Mouse (Mus musculus): ENCODE measurements at regions not wholly inside any gene's neighbourhood (a gene's known extent, or its start where the extent isn't known, plus 50 kb on each side); places are given as distances from the start of the nearest gene placed in this dataset.
A peak's percentile ranks its signal among the peaks of the same experiment; 100 is the strongest.

GRCm38 (mm10) chr4:75713960-75714359 is 435.9 kb upstream of the Dmac1 start:
- Histone ChIP-seq H3K27me3 (no peaks in the 10 kb centered on the region), H3K9me3 (no peaks in the 10 kb centered on the region), H3K4me3 (no peak overlapping the region), H3K9ac (no peak overlapping the region), H3K27ac (replicated peaks) (no peak overlapping the region), H3K36me3 (no peaks in the 10 kb centered on the region), H3K4me1 (replicated peaks) (no peaks in the 10 kb centered on the region), H3K4me2 (no peak overlapping the region)
- no peak for ATAC-seq (ENCODE audit: low read depth)
- 93% methylated on average over 1 of the region's 1 CpGs for WGBS

- no peak for ATAC-seq (ENCODE audit: low read depth)
- H3K9me3 ChIP-seq, result no peaks in the 10 kb centered on the region
- H3K27ac ChIP-seq (replicated peaks), result no peak overlapping the region
- H3K4me3 ChIP-seq, result no peak overlapping the region
- no peak overlapping the region for H3K4me2 ChIP-seq
- H3K27me3 ChIP-seq, result no peaks in the 10 kb centered on the region
- H3K4me1 ChIP-seq (replicated peaks), result no peaks in the 10 kb centered on the region
- no peaks in the 10 kb centered on the region for H3K36me3 ChIP-seq
- 58% methylated on average over 3 of the region's 3 CpGs for WGBS
- no peak overlapping the region for H3K9ac ChIP-seq
Observed at GRCm38 (mm10) chr4:75700780-75701378, 422.8 kb upstream of the Dmac1 start.

GRCm38 (mm10) chr4:75676590-75677174 is 398.6 kb upstream of the Dmac1 start:
- no peaks in the 10 kb centered on the region for H3K9me3 ChIP-seq
- no peaks in the 10 kb centered on the region for H3K36me3 ChIP-seq
- 51% methylated on average over 3 of the region's 3 CpGs for WGBS
- no peak overlapping the region for H3K9ac ChIP-seq
- no peaks in the 10 kb centered on the region for H3K4me1 ChIP-seq (replicated peaks)
- H3K4me2 ChIP-seq, result no peak overlapping the region
- ATAC-seq (ENCODE audit: low read depth), result peak; percentile 63; the same call in 1 of the 2 replicates
- no peak overlapping the region for H3K4me3 ChIP-seq
- H3K27ac ChIP-seq (replicated peaks), result no peak overlapping the region
- no peaks in the 10 kb centered on the region for H3K27me3 ChIP-seq

GRCm38 (mm10) chr4:75641046-75641445 is 362.9 kb upstream of the Dmac1 start:
- Histone ChIP-seq H3K27me3 (no peaks in the 10 kb centered on the region), H3K27ac (replicated peaks) (no peak overlapping the region), H3K4me2 (no peak overlapping the region), H3K4me3 (no peak overlapping the region), H3K9me3 (no peaks in the 10 kb centered on the region), H3K36me3 (no peaks in the 10 kb centered on the region), H3K9ac (no peak overlapping the region), H3K4me1 (replicated peaks) (no peaks in the 10 kb centered on the region)
- no peak for ATAC-seq (ENCODE audit: low read depth)

GRCm38 (mm10) chr4:75636627-75637026 is 358.5 kb upstream of the Dmac1 start:
- H3K4me3 ChIP-seq, result no peak overlapping the region
- no peak overlapping the region for H3K4me2 ChIP-seq
- no peaks in the 10 kb centered on the region for H3K9me3 ChIP-seq
- H3K9ac ChIP-seq, result no peak overlapping the region
- H3K27me3 ChIP-seq, result no peaks in the 10 kb centered on the region
- H3K36me3 ChIP-seq, result no peaks in the 10 kb centered on the region
- WGBS, result 59% methylated on average over 1 of the region's 1 CpGs
- H3K4me1 ChIP-seq (replicated peaks), result no peaks in the 10 kb centered on the region
- ATAC-seq (ENCODE audit: low read depth), result no peak
- H3K27ac ChIP-seq (replicated peaks), result no peak overlapping the region

GRCm38 (mm10) chr4:75589901-75590300 is 311.8 kb upstream of the Dmac1 start:
- ATAC-seq (ENCODE audit: low read depth), result no peak
- no peak overlapping the region for H3K9ac ChIP-seq
- WGBS, result 93% methylated on average over 3 of the region's 3 CpGs
- H3K4me3 ChIP-seq, result no peak overlapping the region
- no peaks in the 10 kb centered on the region for H3K4me1 ChIP-seq (replicated peaks)
- no peak overlapping the region for H3K27ac ChIP-seq (replicated peaks)
- H3K4me2 ChIP-seq, result no peak overlapping the region
- no peaks in the 10 kb centered on the region for H3K36me3 ChIP-seq
- no peaks in the 10 kb centered on the region for H3K27me3 ChIP-seq
- H3K9me3 ChIP-seq, result 0 out of 2 replicates have a peak, but pooled peaks cover 2% of the 10 kb centered on the region

GRCm38 (mm10) chr4:75588095-75588875 is 310.2 kb upstream of the Dmac1 start:
- H3K27ac ChIP-seq (replicated peaks), result no peak overlapping the region
- H3K36me3 ChIP-seq, result no peaks in the 10 kb centered on the region
- no peak overlapping the region for H3K4me3 ChIP-seq
- H3K9ac ChIP-seq, result no peak overlapping the region
- H3K27me3 ChIP-seq, result no peaks in the 10 kb centered on the region
- H3K4me1 ChIP-seq (replicated peaks), result no peaks in the 10 kb centered on the region
- no peaks in the 10 kb centered on the region for H3K9me3 ChIP-seq
- WGBS, result 30% methylated on average over 6 of the region's 6 CpGs
- H3K4me2 ChIP-seq, result no peak overlapping the region
- no peak for ATAC-seq (ENCODE audit: low read depth)

- Histone ChIP-seq H3K9me3 (no peaks in the 10 kb centered on the region), H3K27ac (replicated peaks) (no peak overlapping the region), H3K4me1 (replicated peaks) (no peaks in the 10 kb centered on the region), H3K4me2 (no peak overlapping the region), H3K36me3 (no peaks in the 10 kb centered on the region), H3K27me3 (no peaks in the 10 kb centered on the region), H3K4me3 (no peak overlapping the region), H3K9ac (no peak overlapping the region)
- WGBS, result 92% methylated on average over 1 of the region's 1 CpGs
- no peak for ATAC-seq (ENCODE audit: low read depth)
Observed at GRCm38 (mm10) chr4:75579865-75580264, 301.8 kb upstream of the Dmac1 start.

GRCm38 (mm10) chr4:75572603-75573002 is 294.5 kb upstream of the Dmac1 start:
- Histone ChIP-seq H3K4me3 (no peak overlapping the region), H3K27me3 (no peaks in the 10 kb centered on the region), H3K9ac (no peak overlapping the region), H3K36me3 (no peaks in the 10 kb centered on the region), H3K4me1 (replicated peaks) (no peaks in the 10 kb centered on the region), H3K9me3 (no peaks in the 10 kb centered on the region), H3K4me2 (no peak overlapping the region), H3K27ac (replicated peaks) (no peak overlapping the region)
- no peak for ATAC-seq (ENCODE audit: low read depth)

- WGBS, result 90% methylated on average over 2 of the region's 2 CpGs
- Histone ChIP-seq H3K4me1 (replicated peaks) (peaks cover 1% of the 10 kb centered on the region), H3K9me3 (no peaks in the 10 kb centered on the region), H3K4me3 (no peak overlapping the region), H3K9ac (no peak overlapping the region), H3K27ac (replicated peaks) (no peak overlapping the region), H3K36me3 (no peaks in the 10 kb centered on the region), H3K27me3 (no peaks in the 10 kb centered on the region), H3K4me2 (no peak overlapping the region)
- ATAC-seq (ENCODE audit: low read depth), result no peak
Observed at GRCm38 (mm10) chr4:75567630-75568029, 289.5 kb upstream of the Dmac1 start.

- no peak overlapping the region for H3K4me3 ChIP-seq
- peaks cover 5% of the 10 kb centered on the region for H3K4me1 ChIP-seq (replicated peaks)
- WGBS, result 3% methylated on average over 4 of the region's 4 CpGs
- H3K36me3 ChIP-seq, result no peaks in the 10 kb centered on the region
- H3K27ac ChIP-seq (replicated peaks), result peak overlapping the region; percentile 15; the same call in 1 of the 2 replicates
- no peak overlapping the region for H3K4me2 ChIP-seq
- H3K27me3 ChIP-seq, result no peaks in the 10 kb centered on the region
- peak; percentile 94 for ATAC-seq (ENCODE audit: low read depth)
- H3K9ac ChIP-seq, result no peak overlapping the region
- no peaks in the 10 kb centered on the region for H3K9me3 ChIP-seq
Observed at GRCm38 (mm10) chr4:75562480-75562879, 284.4 kb upstream of the Dmac1 start.

GRCm38 (mm10) chr4:75561792-75562191 is 283.7 kb upstream of the Dmac1 start:
- no peaks in the 10 kb centered on the region for H3K27me3 ChIP-seq
- H3K4me2 ChIP-seq, result no peak overlapping the region
- peak overlapping the region; percentile 50; the same call in 1 of the 2 replicates for H3K27ac ChIP-seq (replicated peaks)
- no peaks in the 10 kb centered on the region for H3K36me3 ChIP-seq
- H3K4me1 ChIP-seq (replicated peaks), result peaks cover 5% of the 10 kb centered on the region
- peak; percentile 97 for ATAC-seq (ENCODE audit: low read depth)
- no peak overlapping the region for H3K4me3 ChIP-seq
- H3K9ac ChIP-seq, result no peak overlapping the region
- 12% methylated on average over 1 of the region's 1 CpGs for WGBS
- no peaks in the 10 kb centered on the region for H3K9me3 ChIP-seq
